Mouse (Mus musculus) mouse embryonic stem cell (cell line): Measurements from ENCODE around the gene Olfr787.

Experiments used
- in situ Hi-C, 2 experiments: fragments of 300-500 bp; cut with MboI; formaldehyde crosslinking; loops; 1 replicate in 1 of 2; 3 replicates in 1 of 2; pipeline ENCODE4 v1.14.3; 2019 to 2020; ENCODE audit warnings: low sequenced_read_pairs in 2 of 2, low pct_unique_long_range_greater_than_20kb in 1 of 2, mixed read lengths in 1 of 2; ENCODE audit not compliant: unreplicated experiment in 1 of 2

The Olfr787 gene

DNA sequence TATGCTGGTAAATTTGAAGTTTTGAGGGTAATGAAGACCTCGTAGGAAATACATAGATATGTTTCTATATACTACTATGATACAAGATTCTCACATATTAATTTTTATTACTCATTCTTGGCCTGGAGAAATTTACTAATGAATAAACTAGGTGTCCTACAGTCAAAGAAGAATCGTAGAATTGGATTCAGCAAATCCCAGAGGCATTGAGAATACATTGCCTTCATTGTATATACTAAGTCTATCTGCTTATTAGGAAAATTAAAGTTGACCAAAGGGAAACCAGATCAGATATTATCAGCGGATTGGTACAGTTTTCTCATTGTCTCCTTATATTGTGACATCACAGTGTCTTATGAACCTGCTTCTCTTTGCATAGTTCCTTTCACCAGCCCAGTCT, at the start of gene Olfr787:
Gene Olfr787 (plus strand): TSS at position 301 of the 400 bp plus-strand sequence.
- in situ Hi-C loops: no loop called here

DNA sequence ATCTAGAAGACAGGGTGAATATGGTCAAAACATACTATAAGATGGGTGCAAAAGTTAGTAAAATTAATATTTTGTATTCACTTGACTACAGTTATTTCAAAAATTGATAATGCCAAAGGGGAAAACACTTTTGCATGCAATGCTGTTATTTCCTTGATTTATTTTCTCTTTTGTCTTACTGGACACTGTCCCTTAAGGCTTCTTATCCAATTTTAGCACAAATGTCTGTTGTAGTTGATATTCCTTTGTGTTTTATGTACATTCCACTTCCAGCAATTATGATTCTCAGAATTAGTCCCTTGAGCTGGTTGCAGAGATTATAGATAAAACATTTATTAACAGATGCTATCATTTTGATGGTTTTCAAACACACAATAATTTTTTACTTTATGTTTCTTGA, 34.7 kb upstream of the Olfr787 start, which contains the start of gene Olfr786:
Gene Olfr786 (plus strand): TSS at position 301 of the 400 bp plus-strand sequence.
- in situ Hi-C loops: no loop called here

GRCm38 (mm10) chr10:129470698-129471097, 9.0 kb downstream of the Olfr787 start, which contains the start of gene Olfr788:
Gene Olfr788, plus strand, starts transcription at chr10:129470998.
- in situ Hi-C loops: no loop called here

- in situ Hi-C loops: no loop called here
Measured at GRCm38 (mm10) chr10:129473256-129473655, 11.6 kb downstream of the Olfr787 start.

GRCm38 (mm10) chr10:129473723-129474122, 12.1 kb downstream of the Olfr787 start:
- in situ Hi-C loops: no loop called here

- in situ Hi-C loops: no loop called here
Measured at GRCm38 (mm10) chr10:129484452-129484851, 22.8 kb downstream of the Olfr787 start, which contains the start of gene Olfr789. Gene Olfr789, plus strand, starts transcription at chr10:129484752.

DNA sequence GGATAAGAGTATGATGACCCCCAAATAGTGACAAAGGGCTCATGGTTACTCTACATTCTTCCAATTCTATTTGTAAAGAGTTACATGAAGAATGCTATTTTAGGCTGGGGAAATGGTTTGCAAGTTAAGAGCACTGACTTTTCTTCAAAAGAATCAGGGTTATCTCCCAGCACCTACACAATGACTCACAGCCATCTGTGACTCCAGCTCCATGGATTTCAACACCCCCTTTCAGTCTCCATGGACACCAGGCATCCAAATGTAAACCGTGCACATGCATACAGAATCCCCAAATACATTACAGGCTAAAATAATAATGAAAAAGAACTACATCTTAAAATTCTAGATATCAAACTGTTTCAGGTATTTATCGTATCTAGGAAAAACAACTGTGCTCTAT, 28.4 kb downstream of the Olfr787 start:
- in situ Hi-C loops: no loop called here

- in situ Hi-C loops: no loop called here
Measured at GRCm38 (mm10) chr10:129498192-129498591, 36.5 kb downstream of the Olfr787 start, which contains the start of gene Olfr790. Gene Olfr790, plus strand, starts transcription at chr10:129498492.
